Mouse (Mus musculus) hindbrain, embryonic 10.5 days (tissue): ENCODE results near the gene Ppp2r2c. TPM values are rescaled to one million over a fixed set of nuclear protein-coding genes. Genes with fewer than 3 reads are reported as not detected.
A peak's percentile ranks its signal among the peaks of the same experiment; 100 is the strongest.

Source experiments
- DNase-seq: peaks from one replicate; pipeline ENCODE4 v3.0.0-alpha.2; 2017; ENCODE audit warnings: low spot score
- H3K27ac ChIP-seq: fragments of 300-500 bp; sonication (generic); 2 replicates; pipeline ENCODE4 v1.5.1; 2016; ENCODE audit warnings: mild to moderate bottlenecking, moderate library complexity
- H3K27me3 ChIP-seq: fragments of 300-500 bp; sonication (generic); 2 replicates; pipeline ENCODE4 v1.6.1; 2016; ENCODE audit warnings: mild to moderate bottlenecking; ENCODE audit not compliant: poor library complexity, insufficient read depth, severe bottlenecking
- H3K36me3 ChIP-seq: fragments of 300-500 bp; sonication (generic); 2 replicates; pipeline ENCODE4 v1.6.1; 2016; ENCODE audit warnings: mild to moderate bottlenecking, moderate library complexity
- H3K4me1 ChIP-seq: fragments of 300-500 bp; sonication (generic); replicated peaks from 2 replicates; pipeline ENCODE4 v1.6.1; 2016; ENCODE audit warnings: mild to moderate bottlenecking
- H3K4me3 ChIP-seq: fragments of 300-500 bp; sonication (generic); 2 replicates; pipeline ENCODE4 v1.5.1; 2016; ENCODE audit warnings: mild to moderate bottlenecking, moderate library complexity
- H3K9me3 ChIP-seq: fragments of 300-500 bp; sonication (generic); 2 replicates; pipeline ENCODE4 v1.6.1; 2016; ENCODE audit warnings: mild to moderate bottlenecking, moderate library complexity
- WGBS: fragments of 180-500 bp; shearing (Covaris S2); methylation state at CpG from one replicate; pipeline ENCODE4 v1.1.7; 2016; 5-methylcytosine and 5-hydroxymethylcytosine counted together
- polyA plus RNA-seq: library from polyadenylated mRNA; unstranded; fragments of >200 nt; fragmentation: Nextera tagmentation; extraction: Ambion mirVana; gene quantifications from 2 replicates; pipeline ENCODE4 v1.2.1, GENCODE M21; 2016

Ppp2r2c gene
- polyA plus RNA-seq, 1 experiment from 2014 or later: 1.1 TPM

DNA sequence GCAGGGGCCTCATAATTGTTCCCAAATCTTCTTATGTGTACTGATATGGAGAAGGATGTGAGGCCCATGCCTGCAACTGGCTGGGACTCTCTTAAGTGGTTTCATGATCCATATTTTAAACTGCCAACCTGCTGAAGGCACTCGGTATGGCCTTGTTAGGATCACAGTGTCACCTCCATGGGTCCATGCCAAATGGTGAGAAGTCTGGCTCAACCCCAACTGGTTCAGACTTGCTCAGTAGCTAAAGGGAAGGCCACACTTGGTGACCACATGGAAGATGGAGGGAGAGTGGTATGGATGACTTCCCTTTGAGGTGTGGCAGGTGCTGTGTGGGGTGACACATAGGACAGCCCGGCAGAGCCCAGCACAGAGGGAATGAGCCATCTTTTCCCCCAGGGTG is 9.3 kb downstream of the Ppp2r2c start:
- Histone ChIP-seq H3K9me3 (no peaks in the 10 kb centered on the region), H3K36me3 (no peaks in the 10 kb centered on the region), H3K4me3 (no peak overlapping the region), H3K27me3 (peaks cover 37% of the 10 kb centered on the region), H3K4me1 (peaks cover 21% of the 10 kb centered on the region), H3K27ac (no peak overlapping the region)
- WGBS: 93% methylated on average over 2 of the region's 2 CpGs
- no peak for DNase-seq

DNA sequence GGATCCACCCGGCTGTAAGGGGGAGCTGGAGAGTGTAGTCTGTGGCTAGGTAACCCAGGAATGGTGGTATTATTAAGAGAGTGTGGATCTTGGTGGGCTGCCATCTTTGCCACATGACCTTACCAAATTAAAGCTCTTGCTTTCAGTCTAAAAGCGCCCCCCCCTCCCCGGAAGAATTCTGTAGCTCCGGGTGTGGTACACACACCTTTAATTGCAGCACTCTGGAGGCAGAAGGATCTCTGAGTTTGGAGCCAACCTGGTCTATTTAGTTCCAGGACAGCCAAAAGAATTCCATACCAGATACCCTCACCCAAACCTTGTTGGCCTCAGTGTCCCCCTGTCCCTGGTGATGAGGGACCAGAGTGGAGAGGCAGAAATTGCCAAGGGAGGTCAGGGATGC is 10.5 kb downstream of the Ppp2r2c start:
- peaks cover 27% of the 10 kb centered on the region; the same call in 1 of the 2 replicates for H3K27me3 ChIP-seq
- DNase-seq: no peak
- H3K4me3 ChIP-seq: no peak overlapping the region
- H3K36me3 ChIP-seq: no peaks in the 10 kb centered on the region
- H3K27ac ChIP-seq: no peak overlapping the region
- 88% methylated on average over 4 of the region's 4 CpGs for WGBS
- no peaks in the 10 kb centered on the region for H3K9me3 ChIP-seq
- H3K4me1 ChIP-seq: peaks cover 30% of the 10 kb centered on the region

DNA sequence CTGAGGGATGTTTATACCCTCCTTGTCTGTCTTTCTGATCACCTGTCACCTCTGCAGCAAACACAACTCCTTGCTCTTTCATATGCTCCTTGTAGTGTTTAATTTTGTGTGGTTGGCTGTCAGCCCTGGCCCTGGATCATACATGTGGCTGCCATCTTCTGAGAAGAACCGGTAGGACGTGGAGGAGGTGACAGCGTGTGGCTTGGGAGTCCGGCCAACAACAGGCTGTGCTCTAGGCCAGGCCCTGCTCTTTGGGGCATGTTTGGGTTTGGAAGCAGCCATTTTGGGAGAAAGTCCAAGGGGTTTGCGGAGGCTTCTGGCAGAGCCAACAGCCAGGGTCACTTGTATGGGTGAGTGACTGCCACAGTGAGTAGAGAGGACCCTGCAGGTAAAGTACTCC is 12.3 kb downstream of the Ppp2r2c start:
- no peak overlapping the region for H3K4me3 ChIP-seq
- H3K27ac ChIP-seq: no peak overlapping the region
- peaks cover 30% of the 10 kb centered on the region for H3K4me1 ChIP-seq
- H3K27me3 ChIP-seq: peaks cover 9% of the 10 kb centered on the region; the same call in 1 of the 2 replicates
- no peaks in the 10 kb centered on the region for H3K36me3 ChIP-seq
- H3K9me3 ChIP-seq: no peaks in the 10 kb centered on the region
- WGBS: 92% methylated on average over 5 of the region's 5 CpGs
- DNase-seq: no peak

DNA sequence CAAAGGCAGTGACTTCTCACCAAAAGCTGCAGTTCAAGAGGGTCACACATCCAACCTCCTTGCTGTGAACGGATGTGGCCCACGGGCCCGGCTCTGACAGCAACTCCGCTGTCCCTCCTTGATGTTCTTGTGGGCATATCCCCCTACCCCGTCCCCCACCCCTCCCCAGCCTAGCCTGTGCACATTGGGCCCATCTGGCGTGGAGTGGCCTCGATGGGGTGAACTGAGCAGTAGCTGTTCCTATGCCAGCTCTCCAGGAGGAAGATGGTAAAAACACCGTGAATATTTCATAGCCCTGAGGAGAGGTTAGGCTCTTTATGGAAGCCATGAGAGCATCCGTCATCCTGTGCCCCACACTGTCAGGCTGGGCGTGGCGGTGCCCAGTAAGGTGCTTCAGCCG is 15.2 kb downstream of the Ppp2r2c start:
- Histone ChIP-seq H3K4me3 (no peak overlapping the region), H3K27ac (0 out of 2 replicates have a peak overlapping the region, but pooled peaks have one; percentile 42)

DNA sequence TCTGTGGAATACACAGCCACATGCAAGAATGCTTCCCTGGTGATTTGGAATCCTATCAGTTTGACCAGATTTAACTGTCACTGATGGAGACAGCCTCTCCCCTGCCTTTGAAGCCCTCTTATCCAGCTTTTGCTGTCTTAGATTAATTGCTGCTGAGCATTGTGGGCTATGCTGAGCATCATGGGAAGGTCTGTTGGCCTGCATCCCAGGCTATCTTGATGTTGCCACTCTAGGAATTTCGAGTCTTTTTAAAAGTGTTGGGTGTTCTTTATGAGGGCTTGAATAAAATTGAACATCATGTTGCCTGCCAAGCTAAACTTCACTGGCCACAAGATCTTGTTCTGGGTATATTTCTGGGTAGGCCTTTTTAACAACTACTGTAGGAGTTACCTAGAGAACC is 16.8 kb downstream of the Ppp2r2c start:
- H3K27ac ChIP-seq: no peak overlapping the region
- no peak overlapping the region for H3K4me3 ChIP-seq
- no peaks in the 10 kb centered on the region for H3K9me3 ChIP-seq
- H3K27me3 ChIP-seq: no peaks in the 10 kb centered on the region; the same call in 1 of the 2 replicates
- 86% methylated on average over 1 of the region's 1 CpGs for WGBS
- no peak for DNase-seq
- no peaks in the 10 kb centered on the region for H3K36me3 ChIP-seq
- H3K4me1 ChIP-seq: peaks cover 37% of the 10 kb centered on the region

More for the DNA sequence above, 15.2 kb downstream of the Ppp2r2c start:
- H3K9me3 ChIP-seq: no peaks in the 10 kb centered on the region
- DNase-seq: no peak
- H3K36me3 ChIP-seq: no peaks in the 10 kb centered on the region
- peaks cover under 1% of the 10 kb centered on the region; the same call in 1 of the 2 replicates for H3K27me3 ChIP-seq
- H3K4me1 ChIP-seq: peaks cover 37% of the 10 kb centered on the region
- 69% methylated on average over 12 of the region's 12 CpGs for WGBS

DNA sequence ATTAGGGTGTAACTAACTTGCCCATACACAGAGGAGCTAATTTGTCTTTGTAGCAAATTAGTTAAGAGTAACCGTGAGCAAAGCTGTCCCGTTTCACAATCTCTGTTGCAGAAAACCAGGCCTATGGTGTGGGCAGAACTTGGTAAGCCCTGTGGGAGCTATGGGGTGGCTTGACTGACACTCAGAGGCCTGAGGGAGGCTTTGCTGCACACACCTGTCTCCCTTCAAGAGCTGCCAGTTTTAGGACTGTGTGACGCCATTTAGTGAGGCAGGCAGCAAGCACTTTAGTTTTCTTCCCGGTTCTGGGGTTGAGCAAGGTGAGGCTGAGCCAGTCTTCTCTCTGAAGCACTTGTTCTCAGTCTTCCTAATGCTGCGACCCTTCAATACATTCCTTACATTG is 17.3 kb downstream of the Ppp2r2c start:
- H3K4me3 ChIP-seq: no peak overlapping the region
- no peaks in the 10 kb centered on the region for H3K9me3 ChIP-seq
- no peak for DNase-seq
- no peaks in the 10 kb centered on the region; the same call in 1 of the 2 replicates for H3K27me3 ChIP-seq
- H3K4me1 ChIP-seq: peaks cover 35% of the 10 kb centered on the region
- 80% methylated on average over 5 of the region's 5 CpGs for WGBS
- H3K27ac ChIP-seq: no peak overlapping the region
- H3K36me3 ChIP-seq: no peaks in the 10 kb centered on the region

DNA sequence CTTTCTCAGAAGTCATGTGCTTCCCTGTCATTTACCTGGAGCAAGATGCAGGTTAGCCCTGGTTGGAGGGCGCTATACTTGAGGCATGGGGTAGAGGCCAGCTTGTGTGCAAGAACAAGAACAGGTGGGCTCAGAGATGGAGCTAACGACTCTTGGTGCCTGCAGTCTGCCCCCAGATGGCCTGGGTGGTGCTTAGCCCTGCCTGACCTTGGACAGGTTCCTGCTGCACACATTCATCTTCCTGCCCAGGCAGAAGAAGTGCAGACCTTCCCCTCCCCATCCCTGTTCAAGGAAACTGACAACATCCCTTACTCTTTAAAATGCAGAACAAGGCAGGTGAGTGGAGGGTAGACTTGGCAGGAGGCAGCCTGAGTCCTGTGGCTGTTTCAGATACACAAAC is 18.0 kb downstream of the Ppp2r2c start:
- Histone ChIP-seq H3K36me3 (no peaks in the 10 kb centered on the region), H3K27ac (no peak overlapping the region), H3K27me3 (no peaks in the 10 kb centered on the region; the same call in 1 of the 2 replicates), H3K9me3 (no peaks in the 10 kb centered on the region), H3K4me1 (peaks cover 38% of the 10 kb centered on the region), H3K4me3 (no peak overlapping the region)
- no peak for DNase-seq
- WGBS: 78% methylated on average over 2 of the region's 2 CpGs

DNA sequence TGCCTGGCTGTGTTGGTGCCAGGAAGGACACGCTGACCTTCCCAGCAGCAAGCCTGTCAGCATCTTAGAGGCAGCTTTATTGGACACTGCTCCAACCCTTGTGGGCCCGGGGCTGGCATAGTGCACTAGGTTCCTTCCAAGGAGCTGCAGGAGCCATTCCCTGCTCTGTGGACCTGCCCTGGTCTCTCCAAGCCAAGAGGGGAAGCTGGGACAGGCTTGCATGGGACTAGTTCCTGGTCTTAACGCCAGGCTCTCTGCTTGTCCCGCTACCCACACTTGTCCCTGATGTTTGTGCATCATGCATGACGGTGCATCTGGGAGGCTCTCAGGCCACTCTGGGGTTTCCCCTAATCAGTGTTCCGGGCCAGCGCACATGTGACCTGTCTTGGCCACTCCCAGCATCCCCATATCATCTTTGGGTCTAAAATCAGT is 18.6 kb downstream of the Ppp2r2c start:
- H3K27ac ChIP-seq: no peak overlapping the region
- no peak for DNase-seq
- no peaks in the 10 kb centered on the region; the same call in 1 of the 2 replicates for H3K27me3 ChIP-seq
- WGBS: 62% methylated on average over 7 of the region's 7 CpGs
- no peaks in the 10 kb centered on the region for H3K9me3 ChIP-seq
- H3K4me1 ChIP-seq: peaks cover 38% of the 10 kb centered on the region
- no peaks in the 10 kb centered on the region for H3K36me3 ChIP-seq
- H3K4me3 ChIP-seq: no peak overlapping the region

DNA sequence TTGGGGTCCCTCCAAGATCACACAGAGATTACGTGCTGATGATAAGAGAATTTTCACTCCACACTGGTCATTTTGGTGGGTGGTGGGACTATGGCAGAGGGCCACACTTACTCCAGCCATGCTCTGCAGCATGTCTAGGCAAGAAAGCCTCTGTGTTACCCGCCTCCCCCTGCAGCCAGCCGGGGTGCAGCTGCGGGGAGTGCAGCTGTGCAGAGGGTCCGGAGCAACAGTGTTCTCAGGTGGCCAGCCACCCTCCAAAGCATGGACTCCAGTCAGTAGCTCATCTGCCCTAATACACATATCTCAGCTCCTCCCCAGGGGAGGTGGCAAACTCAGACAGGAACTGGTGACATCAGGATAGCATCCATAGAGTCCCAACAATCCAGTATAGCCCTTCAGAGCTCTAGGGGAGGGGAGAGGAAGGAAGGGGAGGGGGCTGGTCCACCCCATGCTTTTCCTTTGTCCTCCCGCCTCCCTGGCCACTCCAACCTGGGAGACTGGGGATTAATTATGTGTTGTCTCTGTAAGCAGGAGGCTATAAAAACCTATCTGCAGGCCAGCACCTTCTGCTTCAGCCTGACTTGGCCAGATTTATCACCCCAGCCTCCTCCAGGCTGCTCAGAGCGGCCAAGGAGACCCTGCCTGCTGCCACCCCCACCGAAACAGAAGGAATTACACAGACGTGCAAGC is 19.1 kb downstream of the Ppp2r2c start:
- H3K4me3 ChIP-seq: no peak overlapping the region
- H3K9me3 ChIP-seq: no peaks in the 10 kb centered on the region
- no peaks in the 10 kb centered on the region for H3K36me3 ChIP-seq
- H3K4me1 ChIP-seq: peaks cover 38% of the 10 kb centered on the region
- 53% methylated on average over 9 of the region's 9 CpGs for WGBS
- no peaks in the 10 kb centered on the region; the same call in none of the 2 replicates for H3K27me3 ChIP-seq
- H3K27ac ChIP-seq: peak overlapping the region; percentile 53; the same call in 1 of the 2 replicates
- no peak for DNase-seq

DNA sequence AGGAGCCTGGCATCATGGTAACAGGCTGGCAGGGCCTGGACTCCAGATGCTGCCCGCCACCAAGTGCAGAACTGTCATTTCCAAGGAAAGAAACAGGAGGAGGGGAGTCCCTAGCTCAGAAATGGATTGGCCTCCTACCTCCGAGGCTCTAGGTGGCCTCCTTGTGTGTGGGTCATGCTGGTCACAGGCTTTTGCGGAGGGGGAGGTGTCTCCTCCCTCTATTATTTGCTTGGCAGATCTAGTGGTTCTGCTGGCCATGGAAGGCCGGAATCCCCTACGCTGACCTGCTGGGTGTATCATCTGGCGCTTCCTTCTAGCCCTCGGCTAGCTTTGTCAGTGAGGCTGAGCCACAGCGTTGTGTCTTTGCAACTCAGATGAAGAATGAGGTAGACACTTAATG is 20.2 kb downstream of the Ppp2r2c start:
- 88% methylated on average over 8 of the region's 8 CpGs for WGBS
- Histone ChIP-seq H3K36me3 (no peaks in the 10 kb centered on the region), H3K9me3 (no peaks in the 10 kb centered on the region), H3K4me3 (no peak overlapping the region), H3K4me1 (peaks cover 37% of the 10 kb centered on the region), H3K27me3 (no peaks in the 10 kb centered on the region; the same call in none of the 2 replicates), H3K27ac (no peak overlapping the region)
- no peak for DNase-seq

DNA sequence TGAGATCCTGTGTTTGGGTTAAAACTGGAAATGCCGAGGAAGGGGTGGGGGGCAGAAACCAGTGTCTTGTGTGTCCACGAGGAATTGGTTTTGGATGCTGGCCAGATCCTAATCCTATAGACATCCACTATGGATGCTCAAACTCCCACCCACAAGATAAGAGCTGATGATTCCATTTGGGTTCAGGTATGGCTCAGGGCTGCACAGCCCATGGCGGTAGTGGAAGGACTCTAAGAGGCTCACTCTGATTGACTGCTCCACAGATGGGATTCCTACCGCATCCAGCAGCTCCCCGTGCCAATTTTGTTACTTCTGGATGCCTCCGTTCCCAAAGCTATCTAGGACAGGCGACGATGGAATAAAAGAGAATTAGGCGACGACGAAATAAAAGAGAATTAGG is 20.6 kb downstream of the Ppp2r2c start:
- 94% methylated on average over 11 of the region's 11 CpGs for WGBS
- DNase-seq: no peak
- H3K9me3 ChIP-seq: no peaks in the 10 kb centered on the region
- peaks cover 35% of the 10 kb centered on the region for H3K4me1 ChIP-seq
- no peak overlapping the region for H3K4me3 ChIP-seq
- H3K27ac ChIP-seq: no peak overlapping the region; the same call in 1 of the 2 replicates
- no peaks in the 10 kb centered on the region for H3K36me3 ChIP-seq
- H3K27me3 ChIP-seq: no peaks in the 10 kb centered on the region; the same call in none of the 2 replicates

DNA sequence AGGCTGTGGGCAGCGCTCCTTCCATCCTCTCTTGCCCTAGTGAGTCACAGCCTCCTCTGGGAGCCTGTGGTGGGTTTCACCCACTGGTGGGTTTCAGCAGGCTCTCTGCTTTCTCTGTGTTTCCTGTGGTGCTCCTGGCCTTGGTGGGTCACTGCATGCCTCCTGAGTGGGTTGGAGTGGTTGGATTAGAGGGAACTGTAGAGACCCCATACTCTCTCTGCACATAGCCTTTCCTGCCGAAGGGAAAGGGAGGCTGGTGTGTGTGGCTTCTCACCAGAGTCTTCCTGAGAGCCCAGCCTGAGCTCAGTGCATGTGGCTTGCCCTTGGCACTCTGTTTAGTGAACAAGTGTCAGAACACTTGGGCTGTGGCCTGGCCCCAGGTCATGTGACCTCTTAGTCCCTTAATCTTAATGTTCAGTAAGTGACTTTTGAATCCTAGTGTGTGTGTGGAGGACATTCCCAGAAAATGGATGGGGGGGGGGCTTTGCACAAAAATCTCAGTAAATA is 21.1 kb downstream of the Ppp2r2c start:
- WGBS: 82% methylated on average over 2 of the region's 2 CpGs
- no peaks in the 10 kb centered on the region; the same call in none of the 2 replicates for H3K27me3 ChIP-seq
- H3K36me3 ChIP-seq: no peaks in the 10 kb centered on the region
- H3K4me1 ChIP-seq: peaks cover 37% of the 10 kb centered on the region
- DNase-seq: no peak
- H3K4me3 ChIP-seq: no peak overlapping the region
- peak overlapping the region; percentile 40 for H3K27ac ChIP-seq
- H3K9me3 ChIP-seq: no peaks in the 10 kb centered on the region

DNA sequence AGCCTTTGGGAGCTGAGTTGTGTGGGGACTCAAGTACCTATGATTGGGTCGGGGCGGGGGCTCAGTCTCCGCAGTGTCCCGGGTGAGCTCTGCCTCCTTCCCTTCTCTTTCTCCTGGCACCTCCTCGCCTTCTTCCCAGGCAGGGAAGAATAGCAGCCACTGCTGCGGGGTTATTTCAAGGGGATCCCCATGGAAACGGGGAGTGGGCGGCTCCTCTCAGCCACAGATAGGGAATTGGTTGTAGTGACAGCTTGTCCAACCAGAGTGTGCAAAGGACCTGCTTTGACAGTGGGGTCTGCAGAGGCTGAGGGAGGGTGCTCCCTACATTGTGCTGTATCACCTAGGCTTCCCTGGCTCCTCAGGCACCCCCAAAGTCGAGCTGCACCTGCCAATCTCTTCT is 22.5 kb downstream of the Ppp2r2c start:
- Histone ChIP-seq H3K4me3 (no peak overlapping the region), H3K9me3 (no peaks in the 10 kb centered on the region), H3K27me3 (no peaks in the 10 kb centered on the region; the same call in none of the 2 replicates), H3K4me1 (peaks cover 38% of the 10 kb centered on the region), H3K27ac (no peak overlapping the region), H3K36me3 (no peaks in the 10 kb centered on the region)
- 28% methylated on average over 9 of the region's 9 CpGs for WGBS
- DNase-seq: peak; percentile 16
